Mouse (Mus musculus) erythroblast, embryonic 14.5 days (primary cell): ENCODE measurements around the gene Il1rl1. TPM values are rescaled to one million over a fixed set of nuclear protein-coding genes. Genes with fewer than 3 reads are reported as not detected.

Experiments
- H3K27me3 ChIP-seq: 2 replicates; pipeline ENCODE4 v1.6.1; 2012; ENCODE audit warnings: inconsistent platforms; ENCODE audit not compliant: control insufficient read depth
- H3K36me3 ChIP-seq: 2 replicates; pipeline ENCODE4 v1.6.1; 2012; ENCODE audit warnings: mild to moderate bottlenecking, inconsistent platforms; ENCODE audit not compliant: control insufficient read depth
- H3K4me1 ChIP-seq: 2 replicates; pipeline ENCODE4 v1.6.1; 2012; ENCODE audit warnings: inconsistent platforms; ENCODE audit not compliant: control insufficient read depth
- H3K4me3 ChIP-seq: replicated peaks from 2 replicates; pipeline ENCODE3; 2012; ENCODE audit warnings: moderate library complexity, mild to moderate bottlenecking, inconsistent platforms
- H3K9me3 ChIP-seq: 2 replicates; pipeline ENCODE4 v1.6.1; 2012; ENCODE audit warnings: low read length, inconsistent platforms, mixed read lengths; ENCODE audit not compliant: control insufficient read depth
- GATA1 ChIP-seq: IDR thresholded peaks from 2 replicates; pipeline ENCODE4 v1.6.1; 2012; ENCODE audit warnings: low read length, inconsistent platforms, mixed read lengths
- TAL1 ChIP-seq: IDR thresholded peaks from 3 replicates; pipeline ENCODE4 v1.6.1; 2012; ENCODE audit warnings: low read length, inconsistent platforms, mixed read lengths
- polyA plus RNA-seq: library from polyadenylated mRNA; stranded (reverse); fragments of >175 nt; gene quantifications from 2 replicates; pipeline ENCODE4 v1.2.3, GENCODE M21; 2012

Il1rl1 gene
- polyA plus RNA-seq, result 0.05 and 0.08 TPM in 2 replicates

- H3K4me1 ChIP-seq, result peaks cover 49% of the 10 kb centered on the region
- no peaks in the 10 kb centered on the region for H3K9me3 ChIP-seq
- peak within 1 kb of the TSS; percentile 62 for H3K4me3 ChIP-seq
- no peaks in the 10 kb centered on the region for H3K36me3 ChIP-seq
- TF ChIP-seq GATA1, result peak; percentile 63
- peak; percentile 66 for TF ChIP-seq TAL1
- no peaks in the 10 kb centered on the region for H3K27me3 ChIP-seq
These were observed at the start of gene Il1rl1 for GRCm38 (mm10) chr1:40428910-40429675. Il1rl1 (plus strand) TSS chr1:40429570.

- Histone ChIP-seq H3K36me3 (no peaks in the 10 kb centered on the region), H3K4me1 (no peaks in the 10 kb centered on the region), H3K27me3 (no peaks in the 10 kb centered on the region), H3K4me3 (no peak overlapping the region), H3K9me3 (no peaks in the 10 kb centered on the region)
- TF ChIP-seq TAL1, result no peak
- TF ChIP-seq GATA1, result no peak
These were observed 49.3 kb upstream of the Il1rl1 start for GRCm38 (mm10) chr1:40380111-40380510.

- H3K27me3 ChIP-seq, result no peaks in the 10 kb centered on the region
- TF ChIP-seq GATA1, result no peak
- no peak for TF ChIP-seq TAL1
These were observed 48.4 kb upstream of the Il1rl1 start for GRCm38 (mm10) chr1:40380990-40381389.

DNA sequence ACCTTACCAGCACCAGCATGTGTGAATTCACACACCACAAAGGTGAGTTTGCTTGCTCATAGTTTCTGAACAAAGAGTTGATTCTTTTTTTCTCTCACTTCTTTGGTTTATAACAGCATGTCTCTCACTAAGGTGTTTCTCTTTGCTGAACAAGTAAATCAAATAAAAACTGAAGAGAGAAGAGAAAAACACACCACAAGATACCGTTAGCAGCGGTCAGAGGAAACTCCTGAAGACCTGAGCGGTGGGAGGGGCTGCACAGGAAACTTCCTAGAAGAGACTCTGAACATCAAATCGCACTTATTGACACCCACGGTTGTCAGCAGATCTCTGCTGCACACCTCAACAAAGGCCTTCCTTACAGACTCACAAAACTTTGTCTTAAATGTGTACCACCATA lies 46.5 kb upstream of the Il1rl1 start:
- TF ChIP-seq GATA1 (no peak), TAL1 (no peak)
- Histone ChIP-seq H3K9me3 (no peaks in the 10 kb centered on the region), H3K36me3 (no peaks in the 10 kb centered on the region), H3K4me3 (no peak overlapping the region), H3K27me3 (no peaks in the 10 kb centered on the region), H3K4me1 (no peaks in the 10 kb centered on the region)

More at GRCm38 (mm10) chr1:40380990-40381389, 48.4 kb upstream of the Il1rl1 start:
- Histone ChIP-seq H3K9me3 (no peaks in the 10 kb centered on the region), H3K4me1 (no peaks in the 10 kb centered on the region), H3K36me3 (no peaks in the 10 kb centered on the region), H3K4me3 (no peak overlapping the region)

GRCm38 (mm10) chr1:40384931-40385545 lies 44.3 kb upstream of the Il1rl1 start:
- Histone ChIP-seq H3K4me1 (no peaks in the 10 kb centered on the region), H3K4me3 (no peak overlapping the region), H3K27me3 (no peaks in the 10 kb centered on the region), H3K36me3 (no peaks in the 10 kb centered on the region), H3K9me3 (no peaks in the 10 kb centered on the region)
- TF ChIP-seq TAL1 (no peak), GATA1 (no peak)

GRCm38 (mm10) chr1:40391374-40391773 lies 38.0 kb upstream of the Il1rl1 start:
- H3K9me3 ChIP-seq, result no peaks in the 10 kb centered on the region
- no peak for TF ChIP-seq TAL1
- no peak for TF ChIP-seq GATA1
- no peaks in the 10 kb centered on the region for H3K36me3 ChIP-seq
- H3K4me1 ChIP-seq, result no peaks in the 10 kb centered on the region
- H3K27me3 ChIP-seq, result no peaks in the 10 kb centered on the region
- no peak overlapping the region for H3K4me3 ChIP-seq

DNA sequence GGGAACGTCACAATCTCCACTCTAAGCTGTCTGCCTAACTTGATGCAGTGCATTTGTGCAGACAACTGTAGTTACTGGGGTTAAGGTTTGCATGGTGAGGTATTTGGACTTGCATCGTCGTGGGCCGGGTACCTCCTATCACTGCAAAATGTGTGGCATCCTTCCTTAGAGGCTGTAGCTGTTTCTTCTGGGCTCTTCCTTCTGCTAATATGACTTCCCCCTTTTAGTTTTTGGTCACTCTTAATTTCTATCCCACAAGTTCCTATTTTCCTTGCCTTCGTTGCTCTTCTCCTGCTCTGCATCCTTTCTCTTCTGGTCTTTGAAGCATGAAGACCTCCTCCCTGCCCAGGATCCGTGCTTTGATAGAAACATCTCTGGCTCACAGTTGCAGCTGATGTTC lies 36.8 kb upstream of the Il1rl1 start:
- Histone ChIP-seq H3K27me3 (no peaks in the 10 kb centered on the region), H3K36me3 (no peaks in the 10 kb centered on the region), H3K4me3 (no peak overlapping the region), H3K4me1 (no peaks in the 10 kb centered on the region), H3K9me3 (no peaks in the 10 kb centered on the region)
- no peak for TF ChIP-seq TAL1
- TF ChIP-seq GATA1, result no peak

DNA sequence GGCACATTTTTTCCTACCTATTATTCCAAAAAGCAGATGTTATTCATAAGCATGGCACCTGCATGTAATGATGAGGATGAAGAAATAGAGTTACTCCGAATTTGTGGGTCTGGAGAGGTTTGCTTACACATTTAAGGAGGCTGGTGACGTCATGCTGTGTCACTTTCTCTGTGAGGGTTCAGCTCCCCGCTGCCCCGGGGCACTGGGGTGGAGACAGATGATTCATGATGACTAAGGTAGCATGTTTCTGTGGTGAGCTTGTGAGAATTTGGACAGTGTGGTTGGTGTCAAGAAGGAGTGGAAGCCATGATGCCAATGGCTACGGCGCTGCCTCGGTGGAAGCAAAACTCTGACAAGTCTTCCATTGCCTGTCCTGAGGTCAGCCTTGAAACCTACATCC lies 36.2 kb upstream of the Il1rl1 start:
- Histone ChIP-seq H3K27me3 (no peaks in the 10 kb centered on the region), H3K9me3 (no peaks in the 10 kb centered on the region), H3K36me3 (no peaks in the 10 kb centered on the region), H3K4me1 (no peaks in the 10 kb centered on the region), H3K4me3 (no peak overlapping the region)
- TF ChIP-seq GATA1, result no peak

DNA sequence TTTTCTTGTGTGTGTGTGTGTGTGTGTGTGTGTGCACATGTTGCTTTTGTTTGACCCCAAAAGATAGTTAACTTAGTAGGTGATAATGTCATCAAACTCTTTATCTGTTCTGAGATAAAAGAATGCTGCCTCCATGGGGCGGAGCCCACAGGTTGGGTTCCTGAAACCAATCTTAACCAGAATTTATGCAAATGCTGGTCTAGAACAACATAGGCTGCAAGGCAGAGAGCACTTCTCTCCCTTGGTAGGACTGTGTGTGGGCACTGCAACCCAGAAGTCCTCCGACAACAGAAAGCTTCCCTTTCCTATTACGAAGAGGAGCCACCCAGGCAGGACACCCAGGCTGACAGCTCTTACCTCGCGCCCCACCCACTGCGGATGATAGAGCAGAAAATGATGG lies 29.7 kb upstream of the Il1rl1 start:
- Histone ChIP-seq H3K9me3 (no peaks in the 10 kb centered on the region), H3K4me3 (no peak overlapping the region), H3K4me1 (peaks cover 2% of the 10 kb centered on the region; the same call in 1 of the 2 replicates), H3K27me3 (no peaks in the 10 kb centered on the region), H3K36me3 (no peaks in the 10 kb centered on the region)
- TF ChIP-seq TAL1, result no peak
- TF ChIP-seq GATA1, result no peak

DNA sequence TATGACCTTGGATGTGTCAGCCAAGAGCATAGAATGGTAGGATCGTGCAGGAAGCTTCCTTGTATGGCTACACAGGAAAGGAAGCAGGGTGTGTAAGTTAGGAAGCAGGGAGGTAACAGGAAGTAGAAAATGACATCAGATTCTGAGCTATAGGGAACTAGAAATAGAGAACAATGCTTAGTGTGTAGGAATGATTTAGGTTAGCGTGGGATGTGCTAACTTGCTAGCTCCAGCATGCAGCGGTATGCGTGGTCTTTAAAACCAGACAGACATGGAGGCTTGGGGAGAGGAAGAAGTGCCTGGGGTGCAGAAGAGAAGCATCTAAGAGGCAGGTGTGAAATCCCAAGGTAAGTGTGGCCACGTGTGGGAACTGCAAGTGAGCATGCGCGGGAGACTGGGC lies 24.7 kb upstream of the Il1rl1 start:
- Histone ChIP-seq H3K4me3 (no peak overlapping the region), H3K4me1 (peaks cover 1% of the 10 kb centered on the region; the same call in 1 of the 2 replicates), H3K9me3 (no peaks in the 10 kb centered on the region), H3K36me3 (no peaks in the 10 kb centered on the region), H3K27me3 (no peaks in the 10 kb centered on the region)
- TF ChIP-seq GATA1 (no peak), TAL1 (no peak)
